13 mouse cellular contexts compared by ENCODE assay signal in the genomic region with DNA sequence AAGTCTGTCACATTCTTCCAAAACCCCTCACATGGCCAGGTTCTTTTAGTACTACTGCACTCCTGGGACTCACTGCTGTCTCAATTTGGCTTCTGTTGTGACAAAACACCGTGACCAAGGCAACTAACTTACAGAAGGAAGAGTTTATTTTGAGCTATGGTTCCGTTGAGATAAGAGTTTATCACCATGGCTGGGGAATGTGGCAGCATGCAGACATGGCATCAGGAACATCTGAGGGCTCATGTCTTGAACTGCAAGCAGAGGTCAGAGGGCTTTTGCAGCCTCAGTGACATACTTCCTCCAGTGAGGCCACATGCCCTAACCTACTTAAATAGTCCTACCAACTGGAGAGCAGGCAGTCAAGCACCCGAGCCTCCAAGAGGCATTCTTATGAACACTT. TPM values are rescaled to one million over a fixed set of nuclear protein-coding genes. Genes with fewer than 3 reads are reported as not detected.
DNase-seq lines count a peak whose midpoint lies in the region; ATAC-seq lines count a peak whose summit lies in the region.
"Had no signal": no experiment of that assay in that cellular context is flagged by ENCODE, and none has a peak within 500 bp of the region (broad histone marks: within the 10 kb centered on the region; RNA-seq: fewer than 3 reads in every experiment).

No protein-coding gene starts in this region.

- DNase-seq in MEL-GATA-1-ER (ENCODE audit: extremely low read depth, low read depth), result peak; percentile 59
- peak; percentile 12 to 46 for DNase-seq in heart, adult 9 months (ENCODE audit: low spot score in 2 of 2)
- peak; percentile 25 for DNase-seq in heart, postnatal 4 days
- no peak for DNase-seq in thymus, postnatal 25 days
- no peak for DNase-seq in cerebellum, adult 9-10 months
- no peak for DNase-seq in right cerebral cortex, postnatal 25 days
- DNase-seq: adrenal gland, postnatal 36 days; gastrocnemius, postnatal 25 days; kidney, adult 11 months; kidney, postnatal 4 days; layer of hippocampus, postnatal 36 days; thymus, postnatal 36 days had no signal

- ATAC-seq in megakaryocyte, adult 5-6 weeks (ENCODE audit: poor library complexity, severe bottlenecking), result peak; percentile 45

RNA-seq across cellular contexts. Expression of a gene that starts 51.0 kb away (rescaled TPM):
- total RNA-seq in heart, postnatal 4 days (2021), result 1 to 10 TPM; 1.4 to 1.5 TPM
- total RNA-seq in megakaryocyte, adult 5-6 weeks (2015), result 2.8 and 4.9 TPM in 2 replicates
- 4.8 and 7.1 TPM in 2 replicates for total RNA-seq in megakaryocyte, adult 5-6 weeks (2017)

Comparison
In these comparisons a context has a peak if more than half of its experiments do, and no peak if none do; other contexts are left out.
1. DNase-seq: peak in MEL-GATA-1-ER (single experiment), heart, adult 9 months (2 of 2) and heart, postnatal 4 days (single experiment); none in thymus, postnatal 25 days (single experiment), cerebellum, adult 9-10 months (single experiment) and right cerebral cortex, postnatal 25 days (single experiment).